Mouse (Mus musculus) liver, embryonic 14.5 days (tissue): ENCODE measurements around the gene Apol10b. TPM values are rescaled to one million over a fixed set of nuclear protein-coding genes. Genes with fewer than 3 reads are reported as not detected.
"Not testable (repeated sequence)": the region's sequence is repeated elsewhere in the genome, so short reads cannot be mapped to it uniquely, and the experiment has no call there.

Experiments
- ATAC-seq: fragments of 200-750 bp; cut with Nextera tagmentation; 2 replicates; pipeline ENCODE4 v1.8.0; 2017; ENCODE audit warnings: moderate number of reproducible peaks, mild to moderate bottlenecking, moderate library complexity; ENCODE audit not compliant: insufficient read depth
- DNase-seq, 3 experiments: peaks; one replicate each; pipeline ENCODE4 v3.0.0-alpha.2; 2012 to 2013; ENCODE audit warnings: low read depth in 3 of 3, low spot score in 3 of 3
- H3K27ac ChIP-seq: fragments of 300-500 bp; sonication (generic); 2 replicates; pipeline ENCODE4 v1.5.1; 2014; ENCODE audit warnings: moderate library complexity, mild to moderate bottlenecking, control low read depth, inconsistent platforms
- H3K27me3 ChIP-seq: fragments of 300-500 bp; sonication (generic); 2 replicates; pipeline ENCODE4 v1.6.1; 2014; ENCODE audit warnings: mild to moderate bottlenecking, low read length, moderate library complexity; ENCODE audit not compliant: control insufficient read depth, insufficient read depth
- H3K36me3 ChIP-seq: fragments of 300-500 bp; sonication (generic); replicated peaks from 2 replicates; pipeline ENCODE4 v1.6.1; 2014; ENCODE audit warnings: low read depth; ENCODE audit not compliant: control insufficient read depth, insufficient read depth
- H3K4me1 ChIP-seq, 2 experiments: fragments of 200-500 bp in 1 of 2; fragments of 300-500 bp in 1 of 2; sonication (generic) in 1 of 2; replicated peaks; 2 replicates each; pipeline ENCODE4 v1.6.1; 2012 to 2014; ENCODE audit warnings: antibody characterized with exemption in 1 of 2, inconsistent platforms in 1 of 2, low read length in 1 of 2; ENCODE audit not compliant: control insufficient read depth in 2 of 2, insufficient read depth in 2 of 2
- H3K4me2 ChIP-seq: fragments of 300-500 bp; sonication (generic); 2 replicates; pipeline ENCODE4 v1.6.1; 2014; ENCODE audit warnings: low read depth, mild to moderate bottlenecking, control low read depth, moderate library complexity
- H3K4me3 ChIP-seq, 2 experiments: fragments of 200-500 bp in 1 of 2; fragments of 300-500 bp in 1 of 2; sonication (generic) in 1 of 2; 2 replicates each; pipeline ENCODE4 v1.5.1; 2012 to 2014; ENCODE audit warnings: low read depth in 2 of 2, low read length in 2 of 2, mild to moderate bottlenecking in 2 of 2, control low read depth in 1 of 2, inconsistent platforms in 1 of 2, moderate library complexity in 1 of 2; ENCODE audit not compliant: insufficient read depth in 1 of 2
- H3K9ac ChIP-seq: fragments of 300-500 bp; sonication (generic); replicated peaks from 2 replicates; pipeline ENCODE4 v1.6.1; 2014; ENCODE audit warnings: mild to moderate bottlenecking, control low read depth, moderate library complexity
- H3K9me3 ChIP-seq: fragments of 300-500 bp; sonication (generic); 2 replicates; pipeline ENCODE4 v1.6.1; 2016; ENCODE audit warnings: low read length, mixed read lengths; ENCODE audit not compliant: control insufficient read depth
- CTCF ChIP-seq: IDR thresholded peaks from 2 replicates; pipeline ENCODE4 v1.5.1; 2016; ENCODE audit warnings: antibody characterized with exemption, low read depth, control low read depth
- EP300 ChIP-seq: IDR thresholded peaks from 2 replicates; pipeline ENCODE4 v1.6.1; 2016; ENCODE audit warnings: antibody characterized with exemption, low read depth
- whole genome bisulfite sequencing: fragments of 180-500 bp; shearing (Covaris S2); extraction: QIAGEN DNeasy Blood & Tissue Kit; methylation state at CpG from one replicate; pipeline ENCODE4 v1.1.7; 2014; ENCODE audit not compliant: insufficient replicate concordance; 5-methylcytosine and 5-hydroxymethylcytosine counted together
- polyA plus RNA-seq, 2 experiments: library from polyadenylated mRNA; depleted of rRNA in 1 of 2; stranded (reverse) in 1 of 2; unstranded in 1 of 2; fragments of >200 nt; fragmentation: Nextera tagmentation in 1 of 2; extraction: Ambion mirVana in 1 of 2; gene quantifications; 2 replicates each; pipeline versions ENCODE4 v1.2.1 to v1.2.3; 2012 to 2014

Gene Apol10b
- polyA plus RNA-seq (2012; rRNA removed) (not detected in 2 replicates), polyA plus RNA-seq (2014; fragmentation: Nextera tagmentation; extraction: Ambion mirVana) (not detected in 2 replicates)

- Histone ChIP-seq H3K9me3 (no peaks in the 10 kb centered on the region), H3K4me1 (no peaks in the 10 kb centered on the region), H3K4me2 (no peak within 1 kb of the TSS), H3K9ac (no peak within 1 kb of the TSS), H3K36me3 (no peaks in the 10 kb centered on the region), H3K27me3 (no peaks in the 10 kb centered on the region), H3K27ac (no peak within 1 kb of the TSS), H3K4me3 (no peak within 1 kb of the TSS)
- ATAC-seq (no peak), DNase-seq (no peak)
- 34% methylated on average over 5 of the region's 5 CpGs for WGBS
- TF ChIP-seq CTCF (no peak), EP300 (no peak)
Measured at GRCm38 (mm10) chr15:77595961-77596360, at the start of gene Apol10b. Gene Apol10b, minus strand, starts transcription at chr15:77596125.

DNA sequence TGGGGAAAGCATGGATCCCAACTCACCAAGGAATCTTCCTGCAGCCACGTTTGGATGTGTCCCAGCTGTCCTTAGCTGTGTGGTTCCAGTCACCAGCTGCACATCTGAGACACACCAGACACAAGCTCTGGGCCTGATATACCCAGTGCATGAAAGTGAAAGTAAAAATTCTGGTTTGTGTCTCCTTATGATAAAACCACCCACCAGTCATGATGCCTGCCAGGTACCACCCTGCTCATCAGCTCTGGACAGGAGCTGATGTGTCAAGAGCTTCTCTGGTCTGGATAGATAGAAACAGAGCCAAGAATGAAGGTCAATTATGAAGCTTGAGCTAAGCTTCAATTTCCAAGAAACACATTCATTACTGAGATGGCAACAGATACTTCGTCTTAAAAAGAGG, 47.3 kb upstream of the Apol10b start, which contains the start of gene Apol11b:
TSS of gene Apol11b (minus strand) at position 111 of the 400 bp plus-strand sequence.
- peak; percentile 52; the same call in 1 of the 2 replicates for ATAC-seq

DNA sequence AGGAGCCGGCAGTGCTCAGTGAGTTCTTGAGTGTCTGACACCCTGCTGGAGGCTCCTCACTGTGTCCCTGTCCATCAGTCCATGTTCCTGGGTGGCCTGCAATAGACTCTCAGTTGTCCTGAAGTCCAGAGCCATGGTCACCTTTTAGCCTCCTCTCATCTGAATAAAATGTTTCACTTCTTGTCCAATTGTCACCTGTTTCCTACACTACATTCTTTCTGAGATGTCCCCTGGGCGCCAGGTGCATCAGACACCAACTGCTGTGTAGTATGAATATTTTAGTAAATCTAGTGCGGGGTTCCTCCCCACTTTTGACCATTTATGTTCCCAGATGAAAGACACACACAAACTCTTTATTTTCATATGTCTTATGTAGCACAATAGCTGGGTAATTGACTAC, 33.9 kb upstream of the Apol10b start:
- H3K27ac ChIP-seq, H3K4me3 ChIP-seq, H3K9ac ChIP-seq, H3K4me2 ChIP-seq, H3K36me3 ChIP-seq, H3K9me3 ChIP-seq, H3K4me1 ChIP-seq, ATAC-seq, H3K27me3 ChIP-seq, DNase-seq: not testable (repeated sequence)
- 45% methylated on average over 3 of the region's 3 CpGs for WGBS

More for the DNA sequence above, 47.3 kb upstream of the Apol10b start, which contains the start of gene Apol11b:
- not testable (repeated sequence) for H3K9me3 ChIP-seq, H3K4me1 ChIP-seq, H3K27me3 ChIP-seq, H3K4me2 ChIP-seq, H3K27ac ChIP-seq, H3K9ac ChIP-seq, DNase-seq, H3K36me3 ChIP-seq, H3K4me3 ChIP-seq
- WGBS, result 40% methylated on average over 2 of the region's 2 CpGs

DNA sequence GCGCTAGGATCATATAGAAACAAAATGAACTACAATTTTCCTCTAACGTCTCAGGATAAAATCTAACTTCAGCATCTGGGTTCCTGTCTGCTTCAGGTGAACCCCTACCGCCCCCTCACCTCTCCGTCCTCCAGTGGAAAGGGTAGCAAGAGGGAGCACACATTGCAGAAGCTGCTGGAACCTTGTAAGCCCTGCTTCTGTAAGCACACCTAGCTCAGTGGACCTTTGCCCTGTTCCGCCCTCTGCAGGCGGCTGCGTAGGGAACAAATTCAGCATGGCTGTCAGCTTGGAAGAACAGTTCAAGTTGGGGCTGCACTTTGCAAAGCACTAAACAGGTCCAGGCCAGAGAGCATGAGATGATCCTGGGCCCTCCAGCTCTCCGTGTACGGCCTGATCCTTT, 32.7 kb upstream of the Apol10b start:
- peak; percentile 43 for TF ChIP-seq CTCF
- not testable (repeated sequence) for H3K27me3 ChIP-seq, DNase-seq, H3K4me3 ChIP-seq, H3K27ac ChIP-seq, H3K36me3 ChIP-seq, H3K4me1 ChIP-seq, ATAC-seq, H3K4me2 ChIP-seq, H3K9me3 ChIP-seq, H3K9ac ChIP-seq
- 42% methylated on average over 9 of the region's 9 CpGs for WGBS

DNA sequence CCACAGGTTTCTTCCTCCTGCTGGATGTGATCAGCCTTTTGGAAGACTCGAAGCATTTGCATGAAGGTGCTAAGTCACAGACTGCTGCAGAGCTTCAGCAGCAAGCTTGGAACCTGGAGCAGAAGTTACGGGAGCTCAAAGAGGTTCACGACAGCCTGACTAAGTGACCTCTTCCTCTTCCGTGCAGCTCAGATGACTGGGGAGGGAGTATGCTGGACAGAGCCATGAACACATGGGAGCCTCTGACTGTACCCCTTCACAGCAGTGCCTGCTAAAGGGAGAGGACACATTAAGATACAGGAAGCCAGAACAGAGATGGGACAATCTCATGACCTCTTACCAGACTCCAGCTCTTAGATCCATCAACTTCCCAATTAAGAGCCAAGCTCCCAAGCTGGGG, 30.5 kb upstream of the Apol10b start:
- H3K27me3 ChIP-seq, H3K4me1 ChIP-seq, H3K36me3 ChIP-seq, H3K9ac ChIP-seq, H3K27ac ChIP-seq, H3K4me3 ChIP-seq, H3K4me2 ChIP-seq, ATAC-seq, H3K9me3 ChIP-seq, DNase-seq: not testable (repeated sequence)
- 42% methylated on average over 4 of the region's 4 CpGs for WGBS

- DNase-seq (no peak), ATAC-seq (no peak)
- H3K9ac ChIP-seq, result no peak overlapping the region
- 54% methylated on average over 1 of the region's 1 CpGs for WGBS
- no peaks in the 10 kb centered on the region for H3K27me3 ChIP-seq
- no peak overlapping the region for H3K27ac ChIP-seq
- H3K4me2 ChIP-seq, result no peak overlapping the region
- H3K4me3 ChIP-seq, result no peak overlapping the region
- TF ChIP-seq CTCF (no peak), EP300 (no peak)
- no peaks in the 10 kb centered on the region for H3K9me3 ChIP-seq
- H3K36me3 ChIP-seq, result no peaks in the 10 kb centered on the region
- no peaks in the 10 kb centered on the region for H3K4me1 ChIP-seq
Measured at GRCm38 (mm10) chr15:77624710-77625109, 28.8 kb upstream of the Apol10b start.
